Mouse (Mus musculus): ENCODE results near the gene Txnrd3. TPM values are rescaled to one million over a fixed set of nuclear protein-coding genes. Genes with fewer than 3 reads are reported as not detected.

Txnrd3 gene
- total RNA-seq, 2 experiments from 2014 or later: 4.3 to 4.7 TPM

DNA sequence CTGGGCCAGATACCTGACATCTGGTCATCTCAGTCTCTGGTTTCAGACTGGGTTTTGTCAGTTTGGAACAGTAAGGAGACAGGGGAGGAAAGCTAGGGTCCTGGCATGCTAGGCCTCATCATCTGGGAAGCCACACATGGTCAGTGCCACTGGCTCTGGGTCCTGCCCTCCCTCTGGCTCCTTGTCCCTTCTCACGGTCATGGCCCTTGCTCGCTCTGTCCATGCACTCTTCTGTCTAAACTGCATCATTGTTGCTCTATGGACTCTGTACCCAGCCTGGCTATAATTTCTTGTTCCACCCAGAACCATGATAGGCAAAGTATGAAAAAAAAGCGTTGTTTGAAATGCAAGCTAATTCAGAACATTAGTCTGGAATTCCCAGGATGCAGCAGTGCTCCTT is 11.2 kb downstream of the Txnrd3 start:
- no peak for DNase-seq

DNA sequence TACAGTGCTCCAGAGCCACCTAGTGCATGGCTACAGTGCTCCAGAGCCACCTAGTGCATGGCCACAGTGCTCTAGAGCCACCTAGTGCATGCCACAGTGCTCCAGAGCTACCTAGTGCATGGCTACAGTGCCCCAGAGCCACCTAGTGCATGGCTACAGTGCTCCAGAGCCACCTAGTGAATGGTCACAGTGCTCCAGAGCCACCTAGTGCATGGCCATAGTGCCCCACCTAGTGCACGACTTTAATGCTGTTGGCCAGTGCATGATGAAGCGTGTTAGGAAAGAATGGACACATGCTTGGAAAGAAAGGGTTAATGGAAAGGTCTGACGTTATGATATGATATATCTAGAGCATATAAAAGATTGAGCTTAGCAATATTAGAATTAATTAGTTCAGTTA is 14.6 kb downstream of the Txnrd3 start:
- no peak for DNase-seq

- no peak for DNase-seq
These were observed 15.1 kb downstream of the Txnrd3 start for GRCm38 (mm10) chr6:89658931-89659330.

GRCm38 (mm10) chr6:89659692-89660423 is 16.1 kb downstream of the Txnrd3 start:
- DNase-seq: no peak

DNA sequence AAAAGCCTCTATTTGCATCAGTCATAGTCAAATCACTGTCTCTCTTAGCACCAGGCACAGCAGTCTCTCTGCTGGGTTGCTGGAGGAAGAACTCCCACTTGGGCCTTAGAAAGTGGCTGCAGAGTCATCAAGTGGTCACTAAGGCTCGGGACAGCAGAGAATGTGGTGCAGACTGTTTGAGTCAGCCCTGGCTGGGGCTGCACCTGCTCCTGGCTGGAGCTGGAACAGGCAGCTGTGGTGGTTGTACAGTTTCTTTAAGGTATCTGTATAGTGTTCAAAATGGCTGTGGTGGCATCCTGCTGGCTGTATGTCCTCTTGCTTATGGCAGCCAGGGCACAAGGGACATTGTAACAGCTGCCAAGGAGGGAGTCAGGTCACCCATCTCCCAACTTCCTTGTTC is 16.7 kb downstream of the Txnrd3 start:
- DNase-seq: no peak

- no peak for DNase-seq
These were observed 18.7 kb downstream of the Txnrd3 start for GRCm38 (mm10) chr6:89662521-89662920.

DNA sequence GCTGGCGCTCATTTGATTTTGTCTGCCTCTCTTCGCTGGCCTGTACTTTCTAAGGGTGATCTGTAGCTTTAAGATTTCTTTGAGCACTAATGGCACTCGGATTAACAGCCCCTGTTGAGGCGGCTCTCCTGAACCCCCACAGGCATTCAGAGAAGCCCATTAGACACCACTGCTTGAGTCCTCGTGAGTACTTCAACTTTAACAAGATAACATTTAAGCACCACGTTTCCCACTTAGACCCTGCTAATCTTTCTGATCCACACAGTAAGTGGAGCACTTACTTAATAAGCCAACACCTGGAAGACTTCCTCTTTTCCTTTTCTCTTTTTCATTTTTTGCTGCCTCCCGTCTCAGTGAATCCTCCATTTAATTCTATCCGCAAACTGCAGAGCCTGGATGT is 21.4 kb downstream of the Txnrd3 start:
- DNase-seq: no peak

DNA sequence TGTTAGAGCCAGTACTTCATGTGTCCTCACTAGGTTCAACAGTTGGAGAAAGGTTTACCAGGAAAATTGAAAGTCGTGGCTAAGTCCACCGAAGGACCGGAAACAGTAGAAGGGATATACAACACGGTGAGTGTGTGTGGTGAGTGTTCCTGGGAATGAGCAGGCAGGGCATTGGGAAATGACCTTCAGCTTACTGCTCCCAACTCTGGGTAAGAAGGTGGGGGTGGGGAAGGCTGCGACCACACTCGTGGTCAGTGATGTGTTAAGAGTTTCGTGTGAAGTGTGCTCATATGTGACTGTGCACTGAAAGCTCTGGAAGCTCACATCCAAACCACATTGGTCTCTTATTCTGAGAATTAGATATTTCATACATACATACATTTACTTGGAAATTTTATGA is 21.9 kb downstream of the Txnrd3 start:
- no peak for DNase-seq

- DNase-seq: no peak
These were observed 23.2 kb downstream of the Txnrd3 start for GRCm38 (mm10) chr6:89666976-89667375.

- no peak for DNase-seq
These were observed 25.8 kb downstream of the Txnrd3 start for GRCm38 (mm10) chr6:89669556-89669955.

DNA sequence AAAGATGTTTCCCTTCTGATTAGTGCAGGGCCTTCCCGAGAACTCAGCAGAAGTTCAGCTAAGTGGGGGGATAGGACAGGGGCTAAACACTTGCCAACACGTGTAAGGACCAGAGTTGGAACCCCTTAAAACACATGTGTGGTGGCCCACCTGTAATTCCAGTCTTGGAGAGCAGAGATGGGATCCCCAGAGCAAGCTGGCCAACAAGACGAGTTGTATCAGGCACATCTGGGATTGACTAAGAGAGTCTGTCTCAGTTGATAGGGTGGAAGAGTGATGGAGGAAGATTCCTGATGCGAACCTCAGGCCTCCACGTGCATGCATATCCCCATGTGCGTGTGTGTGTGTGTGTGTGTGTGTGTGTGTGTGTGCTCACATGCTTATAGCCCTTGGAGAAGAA is 27.6 kb downstream of the Txnrd3 start:
- no peak for DNase-seq

DNA sequence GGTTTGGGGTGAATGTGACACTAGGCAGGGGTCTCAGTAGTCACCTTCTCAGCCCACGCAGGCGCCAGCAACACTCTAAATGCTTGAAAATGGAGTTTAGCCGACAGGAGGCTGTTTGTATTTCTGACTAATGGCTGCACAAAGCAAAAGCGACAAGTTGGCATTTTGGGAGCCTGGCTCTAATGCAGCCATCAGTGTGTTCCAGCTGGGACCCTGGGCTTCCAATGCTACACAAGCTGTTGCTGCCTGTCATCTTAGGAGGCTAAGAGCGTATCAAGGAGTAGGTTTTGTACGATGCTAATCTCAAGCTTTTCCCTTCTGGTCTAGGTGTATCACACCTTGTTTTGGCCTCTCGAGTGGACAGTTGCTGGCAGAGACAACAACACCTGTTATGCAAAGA is 28.9 kb downstream of the Txnrd3 start:
- DNase-seq: no peak

GRCm38 (mm10) chr6:89673135-89673780 is 29.5 kb downstream of the Txnrd3 start:
- no peak for DNase-seq

GRCm38 (mm10) chr6:89678522-89678921 is 34.7 kb downstream of the Txnrd3 start:
- no peak for DNase-seq

GRCm38 (mm10) chr6:89679291-89679835 is 35.6 kb downstream of the Txnrd3 start:
- no peak for DNase-seq

- DNase-seq: peak; percentile 54
These were observed 36.4 kb downstream of the Txnrd3 start for GRCm38 (mm10) chr6:89680155-89680554.

DNA sequence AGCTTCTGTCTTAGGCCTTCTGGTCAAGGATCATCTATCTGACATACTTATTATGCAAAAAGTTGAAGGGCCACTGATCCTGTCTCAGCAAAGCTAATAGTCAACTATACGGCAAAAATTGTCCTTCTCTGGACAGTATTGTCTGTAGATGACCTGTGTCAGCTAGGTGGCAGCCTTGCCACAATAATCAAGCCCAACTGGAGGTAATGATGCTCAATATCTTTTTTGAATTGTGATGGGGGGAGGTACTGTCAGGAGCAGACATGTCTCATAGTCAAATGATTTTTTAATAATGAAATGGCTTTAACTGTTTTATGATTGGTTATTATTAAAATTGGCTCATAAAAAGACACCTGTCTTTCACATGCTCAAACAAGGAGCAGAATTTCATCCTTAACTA is 40.4 kb downstream of the Txnrd3 start:
- DNase-seq: no peak

DNA sequence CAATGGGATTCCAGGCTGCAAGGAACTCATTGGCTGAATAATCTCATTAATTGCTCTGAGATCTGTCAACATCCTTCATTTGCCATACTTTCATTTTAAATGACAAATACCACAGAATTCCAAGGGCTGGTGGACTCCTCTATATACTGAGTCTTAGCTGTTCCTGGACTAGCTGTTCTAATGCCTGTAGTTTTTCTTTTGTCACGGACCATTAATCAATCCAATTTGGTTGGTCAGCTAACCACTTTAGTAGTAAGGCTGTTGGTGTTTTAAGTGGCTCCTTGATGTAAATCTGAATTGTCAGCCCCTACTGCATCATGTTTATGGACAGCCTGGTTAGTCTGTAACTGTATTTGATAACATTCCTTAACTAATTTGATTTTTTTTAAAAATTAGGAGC is 43.3 kb downstream of the Txnrd3 start:
- no peak for DNase-seq

DNA sequence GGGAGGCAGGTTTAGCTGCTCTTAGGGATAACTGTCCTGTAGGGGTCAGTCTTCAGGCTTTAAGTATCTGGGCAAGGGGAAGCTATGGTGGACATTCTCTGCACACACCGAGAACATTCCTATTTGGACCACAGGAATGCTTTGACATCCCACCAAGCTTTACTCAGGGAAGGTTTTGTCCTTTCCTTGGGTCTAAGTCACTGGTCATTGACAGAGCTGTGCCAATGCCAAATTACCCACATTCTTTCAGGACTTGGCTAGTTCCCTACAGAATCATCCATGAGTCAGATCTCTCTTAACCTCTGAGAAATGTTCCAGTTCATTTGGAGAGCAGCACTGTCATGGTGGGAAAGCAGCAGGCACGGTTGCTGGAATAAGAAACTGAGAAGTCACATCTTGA is 62.8 kb downstream of the Txnrd3 start:
- DNase-seq: no peak

DNA sequence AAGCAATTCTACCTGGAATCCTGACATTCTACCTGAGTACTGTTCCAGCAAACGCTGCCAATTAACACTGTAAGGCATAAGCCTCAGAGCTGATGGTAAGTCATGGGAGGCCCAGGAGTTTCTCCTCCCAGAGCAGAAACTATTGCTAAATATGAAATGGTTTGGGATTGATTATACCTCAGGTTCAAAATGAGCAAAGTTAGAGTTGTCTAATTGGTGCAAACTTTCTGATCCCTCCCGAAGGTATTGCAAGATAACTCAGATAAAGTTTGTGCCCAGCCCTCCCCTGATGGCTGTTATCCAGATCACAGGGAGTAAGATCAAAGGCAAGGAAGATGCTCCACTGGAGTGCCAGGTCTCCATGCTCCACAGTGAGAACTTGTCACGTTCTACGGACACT is 63.5 kb downstream of the Txnrd3 start, which contains the start of gene Vmn1r40:
Gene Vmn1r40, plus strand, starts transcription at position 301 of the 400 bp plus-strand sequence.
- DNase-seq: no peak

- DNase-seq: no peak
These were observed 74.3 kb downstream of the Txnrd3 start for GRCm38 (mm10) chr6:89718051-89718450.
